Mouse (Mus musculus) macrophage (primary cell): ENCODE results near the gene Dhx8. TPM values are rescaled to one million over a fixed set of nuclear protein-coding genes. Genes with fewer than 3 reads are reported as not detected.

Experiments
- H3K27ac ChIP-seq: fragments of 350-480 bp; formaldehyde crosslinking; 2 replicates; pipeline ENCODE4 v1.9.0; 2021
- H3K36me3 ChIP-seq: fragments of 350-480 bp; formaldehyde crosslinking; 2 replicates; pipeline ENCODE4 v1.9.0; 2021; ENCODE audit errors: inconsistent target
- H3K4me3 ChIP-seq: fragments of 350-480 bp; formaldehyde crosslinking; 2 replicates; pipeline ENCODE4 v1.9.0; 2021; ENCODE audit errors: inconsistent target
- H3K79me2 ChIP-seq: fragments of 350-480 bp; formaldehyde crosslinking; 2 replicates; pipeline ENCODE4 v1.9.0; 2021; ENCODE audit errors: inconsistent target
- WGBS: methylation state at CpG from one replicate; pipeline ENCODE4 v1.1.7; 2026; ENCODE audit warnings: inconsistent platforms; ENCODE audit not compliant: missing documents; 5-methylcytosine and 5-hydroxymethylcytosine counted together
- polyA plus RNA-seq: library from polyadenylated mRNA; stranded (reverse); fragments of 250-400 nt; gene quantifications from 3 replicates; pipeline ENCODE4 v1.2.4, GENCODE M21; 2018; ENCODE audit warnings: inconsistent platforms

Dhx8 gene
- polyA plus RNA-seq, 1 experiment from 2014 or later = 28.8 TPM

DNA sequence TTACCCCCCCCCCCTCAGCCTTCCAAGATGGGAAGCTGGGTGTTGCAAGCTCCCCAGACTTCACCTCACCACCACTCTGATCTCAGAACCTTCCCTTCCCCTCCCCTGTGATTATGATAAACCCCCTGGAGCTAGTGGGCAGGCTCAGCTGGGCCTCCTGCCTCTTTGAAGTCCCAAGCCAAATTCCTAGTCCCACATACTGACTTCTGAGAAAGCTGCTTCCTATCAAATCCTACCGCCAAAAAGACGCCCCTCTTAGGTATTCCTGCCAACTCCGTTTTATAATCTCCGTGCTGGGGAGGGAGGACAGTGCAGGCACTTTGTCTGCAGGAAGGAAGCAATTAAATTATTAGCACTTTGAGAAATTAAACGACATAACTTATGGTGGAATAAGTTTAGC lies 68.7 kb downstream of the Dhx8 start:
- H3K36me3 ChIP-seq = no peaks in the 10 kb centered on the region
- H3K27ac ChIP-seq = no peak overlapping the region
- WGBS = 10% methylated on average over 5 of the region's 5 CpGs
- no peaks in the 10 kb centered on the region for H3K79me2 ChIP-seq
- H3K4me3 ChIP-seq = no peak overlapping the region

GRCm38 (mm10) chr11:101805113-101805704 lies 72.5 kb downstream of the Dhx8 start:
- no peak overlapping the region for H3K27ac ChIP-seq
- 93% methylated on average over 8 of the region's 8 CpGs for WGBS

DNA sequence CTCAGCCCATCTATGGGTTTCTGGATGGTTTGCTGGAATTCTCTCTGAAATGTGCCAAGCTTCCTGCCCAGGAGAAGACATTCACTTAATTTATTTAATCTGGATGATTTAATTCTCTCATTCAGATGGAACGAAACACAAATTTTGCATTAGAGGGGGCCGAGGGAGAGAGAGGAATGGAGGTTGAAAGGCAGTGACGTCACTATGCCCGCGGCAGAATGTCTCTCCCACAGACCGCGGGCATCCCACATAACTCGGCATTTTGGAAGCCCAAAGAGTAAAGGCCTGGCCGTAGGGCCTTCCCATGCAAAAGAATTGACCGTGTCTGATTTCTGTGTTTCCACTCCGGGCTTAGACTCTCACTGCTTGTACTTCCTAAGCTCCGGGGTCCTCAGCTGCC lies 74.0 kb downstream of the Dhx8 start:
- no peaks in the 10 kb centered on the region for H3K79me2 ChIP-seq
- WGBS = 68% methylated on average over 12 of the region's 12 CpGs
- H3K27ac ChIP-seq = no peak overlapping the region
- no peaks in the 10 kb centered on the region for H3K36me3 ChIP-seq
- H3K4me3 ChIP-seq = no peak overlapping the region

More at GRCm38 (mm10) chr11:101805113-101805704, 72.5 kb downstream of the Dhx8 start:
- no peak overlapping the region for H3K4me3 ChIP-seq
- no peaks in the 10 kb centered on the region for H3K36me3 ChIP-seq
- H3K79me2 ChIP-seq = no peaks in the 10 kb centered on the region

DNA sequence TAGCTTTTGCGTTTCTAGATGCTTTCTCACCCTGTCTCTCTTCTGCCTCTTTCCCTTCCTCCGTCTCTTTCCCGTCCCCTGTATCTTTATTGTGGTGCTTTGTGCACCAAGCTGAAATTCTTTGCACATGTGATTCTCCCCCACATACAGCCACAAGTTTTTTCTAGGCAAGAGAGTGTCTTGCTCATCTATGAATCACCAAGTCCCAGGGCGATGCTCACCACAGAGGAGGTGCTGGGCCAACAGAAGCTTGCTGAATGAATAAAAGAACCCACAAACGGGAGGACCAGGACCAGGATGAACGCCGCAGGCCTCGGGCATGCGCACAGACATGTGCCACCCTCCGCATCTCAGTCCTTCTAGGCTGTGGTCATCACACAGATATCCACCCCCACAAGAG lies 74.5 kb downstream of the Dhx8 start:
- no peak overlapping the region for H3K4me3 ChIP-seq
- H3K27ac ChIP-seq = no peak overlapping the region
- WGBS = 87% methylated on average over 10 of the region's 10 CpGs
- H3K36me3 ChIP-seq = no peaks in the 10 kb centered on the region
- H3K79me2 ChIP-seq = no peaks in the 10 kb centered on the region

GRCm38 (mm10) chr11:101809060-101809828 lies 76.5 kb downstream of the Dhx8 start:
- Histone ChIP-seq H3K36me3 (no peaks in the 10 kb centered on the region), H3K27ac (no peak overlapping the region), H3K4me3 (no peak overlapping the region), H3K79me2 (no peaks in the 10 kb centered on the region)
- WGBS = 32% methylated on average over 15 of the region's 15 CpGs

- no peak overlapping the region for H3K27ac ChIP-seq
- H3K4me3 ChIP-seq = no peak overlapping the region
- no peaks in the 10 kb centered on the region for H3K79me2 ChIP-seq
- no peaks in the 10 kb centered on the region for H3K36me3 ChIP-seq
- WGBS = 8% methylated on average over 6 of the region's 7 CpGs
Observed at GRCm38 (mm10) chr11:101813259-101813658, 80.5 kb downstream of the Dhx8 start.

DNA sequence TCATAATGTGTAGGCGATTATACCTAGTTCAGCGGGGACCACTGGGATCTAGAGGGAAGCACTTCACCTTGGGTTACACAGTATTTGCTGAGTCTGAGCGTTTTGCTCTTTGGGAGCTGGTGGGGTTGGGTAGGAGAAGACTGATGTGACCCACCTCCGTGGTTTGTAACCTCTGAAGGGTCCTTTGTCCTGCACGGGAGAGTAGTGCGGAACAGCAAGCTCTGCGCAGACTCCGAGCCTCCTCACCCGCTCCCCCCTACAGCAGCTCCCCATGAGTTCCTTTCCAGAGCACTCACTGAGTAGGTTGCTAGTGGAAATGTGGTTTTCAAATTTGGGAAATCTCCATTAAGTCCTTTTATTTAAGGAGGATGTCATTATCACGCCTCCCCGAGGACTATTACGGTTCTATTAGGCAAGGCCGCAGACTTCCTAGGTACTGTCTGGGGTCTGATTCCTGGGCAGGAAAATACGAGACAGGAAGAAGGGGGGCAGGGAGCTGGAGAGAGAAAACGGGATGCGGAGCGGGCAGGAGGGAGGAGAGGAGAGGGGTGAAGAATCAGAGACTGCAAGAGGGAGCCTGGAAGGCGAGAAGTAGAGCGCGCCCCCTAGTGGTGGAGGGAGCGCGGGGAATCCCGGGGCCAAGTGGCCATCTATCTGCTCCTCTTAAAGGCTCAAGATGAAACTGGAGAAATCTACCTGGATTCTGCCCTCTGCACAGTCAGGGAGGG lies 81.8 kb downstream of the Dhx8 start:
- Histone ChIP-seq H3K36me3 (no peaks in the 10 kb centered on the region), H3K4me3 (no peak overlapping the region), H3K79me2 (no peaks in the 10 kb centered on the region), H3K27ac (no peak overlapping the region)
- WGBS = 33% methylated on average over 23 of the region's 23 CpGs

- 18% methylated on average over 22 of the region's 22 CpGs for WGBS
- Histone ChIP-seq H3K27ac (no peak overlapping the region), H3K79me2 (no peaks in the 10 kb centered on the region), H3K36me3 (no peaks in the 10 kb centered on the region), H3K4me3 (no peak overlapping the region)
Observed at GRCm38 (mm10) chr11:101815103-101816085, 82.7 kb downstream of the Dhx8 start.

Other genes starting within 250 kb of the Dhx8 start
- 0.61 to 7.7 TPM (median 2.1 TPM) in 3 replicates for gene Brca1, start 181.0 kb upstream of the Dhx8 start, polyA plus RNA-seq
- gene Nbr1, start 180.8 kb upstream of the Dhx8 start, polyA plus RNA-seq = 57.2 to 95.2 TPM (median 88.0 TPM) in 3 replicates
- gene Tmem106a, start 150.7 kb upstream of the Dhx8 start, polyA plus RNA-seq = 374 to 580 TPM (median 389 TPM) in 3 replicates
- gene Gm11634, start 133.7 kb upstream of the Dhx8 start, polyA plus RNA-seq = not detected in 3 replicates
- 3.7 to 12.9 TPM (median 6.8 TPM) in 3 replicates for gene Rdm1, start 105.7 kb upstream of the Dhx8 start, polyA plus RNA-seq
- gene Arl4d, start 67.4 kb upstream of the Dhx8 start, polyA plus RNA-seq = 1.9 to 2.8 TPM (median 2.1 TPM) in 3 replicates
- gene Etv4, start 52.5 kb downstream of the Dhx8 start, polyA plus RNA-seq = 0.10 TPM in 1 of 3 replicates, not detected in the others
- gene Meox1, start 161.5 kb downstream of the Dhx8 start, polyA plus RNA-seq = not detected in 3 replicates
- gene Sost, start 234.1 kb downstream of the Dhx8 start, polyA plus RNA-seq = not detected in 3 replicates